Mouse (Mus musculus) heart, embryonic 13.5 days (tissue): ENCODE data around the gene RPS10-NUDT3. TPM values are rescaled to one million over a fixed set of nuclear protein-coding genes. Genes with fewer than 3 reads are reported as not detected.

Source experiments
- ATAC-seq: fragments of 200-750 bp; cut with Nextera tagmentation; 2 replicates; pipeline ENCODE4 v1.8.0; 2017; ENCODE audit warnings: moderate TSS enrichment; ENCODE audit not compliant: insufficient number of reproducible peaks, low FRiP score, low TSS enrichment; ENCODE audit errors: extremely low read depth
- H3K27ac ChIP-seq: fragments of 300-500 bp; sonication (generic); replicated peaks from 2 replicates; pipeline ENCODE4 v1.5.1; 2015; ENCODE audit warnings: moderate library complexity, mild to moderate bottlenecking, inconsistent platforms
- H3K27me3 ChIP-seq: fragments of 300-500 bp; sonication (generic); replicated peaks from 2 replicates; pipeline ENCODE4 v1.6.1; 2015; ENCODE audit warnings: mild to moderate bottlenecking, inconsistent platforms
- H3K36me3 ChIP-seq: fragments of 300-500 bp; sonication (generic); 2 replicates; pipeline ENCODE4 v1.6.1; 2015; ENCODE audit warnings: mild to moderate bottlenecking, inconsistent platforms
- H3K4me1 ChIP-seq: fragments of 300-500 bp; sonication (generic); 2 replicates; pipeline ENCODE4 v1.6.1; 2015; ENCODE audit warnings: inconsistent platforms
- H3K4me2 ChIP-seq: fragments of 300-500 bp; sonication (generic); 2 replicates; pipeline ENCODE4 v1.6.1; 2015; ENCODE audit warnings: inconsistent platforms, mild to moderate bottlenecking, moderate library complexity
- H3K4me3 ChIP-seq: fragments of 300-500 bp; sonication (generic); 2 replicates; pipeline ENCODE4 v1.5.1; 2015; ENCODE audit warnings: moderate library complexity, mild to moderate bottlenecking, inconsistent platforms
- H3K9ac ChIP-seq: fragments of 300-500 bp; sonication (generic); 2 replicates; pipeline ENCODE4 v1.6.1; 2015; ENCODE audit warnings: inconsistent platforms, mild to moderate bottlenecking, moderate library complexity
- H3K9me3 ChIP-seq: fragments of 300-500 bp; sonication (generic); 2 replicates; pipeline ENCODE4 v1.6.1; 2016; ENCODE audit warnings: inconsistent platforms
- WGBS: fragments of 180-500 bp; shearing (Covaris S2); methylation state at CpG from one replicate; pipeline ENCODE4 v1.1.7; 2015; ENCODE audit warnings: mixed read lengths; 5-methylcytosine and 5-hydroxymethylcytosine counted together
- polyA plus RNA-seq: library from polyadenylated mRNA; unstranded; fragments of >200 nt; fragmentation: Nextera tagmentation; extraction: Ambion mirVana; gene quantifications from 2 replicates; pipeline ENCODE4 v1.2.1, GENCODE M21; 2015

The RPS10-NUDT3 gene
- polyA plus RNA-seq, 1 experiment from 2014 or later: not detected

DNA sequence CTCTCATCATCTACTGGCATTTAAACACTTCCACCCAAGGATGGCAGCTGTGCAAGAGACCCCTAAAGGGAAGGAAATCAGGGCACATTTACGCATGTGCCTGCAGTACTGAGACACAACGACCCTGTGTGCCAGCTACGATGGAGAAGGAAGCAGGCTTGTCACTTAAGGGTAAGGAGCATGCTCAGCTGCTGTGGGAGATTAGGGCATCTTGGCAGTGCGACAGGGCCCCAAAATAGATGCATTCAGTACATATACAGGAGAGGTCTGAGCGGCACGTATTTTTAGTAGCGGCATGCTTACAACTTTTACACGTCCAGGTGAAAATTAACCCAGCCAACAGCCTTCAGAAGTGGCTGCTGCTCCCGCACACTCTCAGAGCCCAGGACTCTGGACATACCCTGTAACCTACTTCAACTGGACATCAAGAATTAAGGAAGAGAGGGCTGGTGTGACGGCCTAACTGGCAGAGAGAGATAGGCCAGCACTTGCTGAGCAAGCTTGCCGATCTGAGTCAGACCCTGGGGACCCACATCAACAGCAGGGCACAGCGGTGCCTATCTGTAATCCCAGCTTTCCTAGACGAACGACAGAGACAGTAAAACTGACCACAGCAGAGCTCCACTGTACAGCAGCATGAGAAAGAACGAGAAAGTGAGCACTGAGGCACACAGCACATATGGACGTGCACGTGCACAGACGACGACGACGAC, 31.3 kb downstream of the RPS10-NUDT3 start:
- peak overlapping the region; percentile 53 for H3K9ac ChIP-seq
- H3K4me3 ChIP-seq: peak overlapping the region; percentile 19; the same call in 1 of the 2 replicates
- ATAC-seq: peak; percentile 47; the same call in 1 of the 2 replicates
- H3K9me3 ChIP-seq: no peaks in the 10 kb centered on the region
- H3K4me2 ChIP-seq: peak overlapping the region; percentile 56
- 40% methylated on average over 21 of the region's 21 CpGs for WGBS
- H3K27me3 ChIP-seq: no peaks in the 10 kb centered on the region
- peaks cover 81% of the 10 kb centered on the region for H3K4me1 ChIP-seq
- H3K27ac ChIP-seq: peak overlapping the region; percentile 89
- peaks cover 12% of the 10 kb centered on the region for H3K36me3 ChIP-seq

DNA sequence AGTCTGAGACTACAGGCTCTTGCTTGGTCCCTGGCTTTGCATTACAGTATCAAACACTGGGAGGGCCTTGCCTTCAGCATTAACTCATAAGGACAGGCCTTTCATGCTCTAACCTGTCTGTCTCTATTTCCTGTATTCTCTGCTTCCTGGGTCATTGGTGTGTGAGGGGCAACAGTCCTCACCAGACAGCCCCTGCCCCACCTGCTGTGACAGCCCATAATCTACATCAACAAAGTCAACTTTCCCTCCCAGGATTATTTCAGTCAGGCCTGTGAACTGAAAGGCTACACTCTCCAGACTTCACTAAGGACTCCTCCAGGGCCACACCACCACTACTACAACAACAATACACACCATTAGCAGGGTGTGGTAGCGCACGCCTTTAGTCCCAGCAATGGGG, 32.0 kb downstream of the RPS10-NUDT3 start:
- H3K9me3 ChIP-seq: no peaks in the 10 kb centered on the region
- no peaks in the 10 kb centered on the region for H3K27me3 ChIP-seq
- H3K4me2 ChIP-seq: peak overlapping the region; percentile 56
- peak overlapping the region; percentile 53; the same call in 1 of the 2 replicates for H3K9ac ChIP-seq
- ATAC-seq: no peak
- no peak overlapping the region for H3K4me3 ChIP-seq
- H3K27ac ChIP-seq: peak overlapping the region; percentile 89
- H3K4me1 ChIP-seq: peaks cover 87% of the 10 kb centered on the region
- WGBS: 81% methylated on average over 2 of the region's 2 CpGs
- H3K36me3 ChIP-seq: peaks cover 7% of the 10 kb centered on the region; the same call in 1 of the 2 replicates

DNA sequence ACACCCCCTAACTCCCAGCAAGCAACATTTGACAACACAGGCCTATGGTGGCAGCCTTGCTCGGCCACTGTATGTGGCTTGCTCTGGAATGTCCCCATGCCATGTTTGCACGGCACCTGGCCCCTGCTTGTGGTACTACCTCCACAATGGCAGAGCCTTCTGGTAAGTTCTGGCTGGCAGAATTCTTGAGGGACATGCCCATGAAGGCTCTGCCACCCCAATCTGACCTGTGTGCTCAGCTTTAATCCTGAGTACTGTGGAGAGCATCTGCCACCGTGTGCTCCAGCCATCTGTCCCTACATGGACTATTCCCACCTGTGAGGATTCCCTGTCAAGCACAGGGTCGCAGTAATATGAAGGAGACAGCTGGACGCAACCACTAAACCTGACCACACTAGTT, 34.2 kb downstream of the RPS10-NUDT3 start:
- Histone ChIP-seq H3K36me3 (peaks cover 11% of the 10 kb centered on the region), H3K4me3 (no peak overlapping the region), H3K9ac (peak overlapping the region; percentile 20; the same call in 1 of the 2 replicates), H3K27me3 (no peaks in the 10 kb centered on the region), H3K27ac (no peak overlapping the region), H3K9me3 (no peaks in the 10 kb centered on the region), H3K4me2 (no peak overlapping the region), H3K4me1 (peaks cover 94% of the 10 kb centered on the region)
- whole genome bisulfite sequencing: 71% methylated on average over 5 of the region's 5 CpGs
- no peak for ATAC-seq

DNA sequence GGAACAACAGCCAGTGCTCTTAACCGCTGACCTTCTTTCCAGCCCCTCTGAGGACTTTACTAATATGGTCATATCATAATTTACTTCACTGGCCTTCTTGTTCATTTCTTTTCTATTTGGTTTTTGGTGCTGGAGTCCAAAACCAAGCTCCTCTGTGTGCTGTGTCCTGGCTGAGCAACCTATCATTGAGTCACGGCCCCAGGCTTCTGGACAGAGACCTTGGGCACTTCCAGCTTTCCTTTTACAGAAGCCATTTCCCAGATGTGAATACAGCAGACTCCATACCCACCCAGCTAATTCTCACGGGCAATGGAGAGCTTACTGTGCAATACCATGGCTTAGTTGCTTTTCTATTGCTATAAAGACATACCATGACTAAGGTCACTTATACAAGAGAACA, 34.7 kb downstream of the RPS10-NUDT3 start:
- WGBS: 85% methylated on average over 3 of the region's 3 CpGs
- Histone ChIP-seq H3K4me2 (no peak overlapping the region), H3K4me3 (no peak overlapping the region), H3K9me3 (no peaks in the 10 kb centered on the region), H3K27me3 (no peaks in the 10 kb centered on the region), H3K9ac (peak overlapping the region; percentile 20; the same call in 1 of the 2 replicates), H3K4me1 (peaks cover 94% of the 10 kb centered on the region), H3K36me3 (peaks cover 17% of the 10 kb centered on the region), H3K27ac (0 out of 2 replicates have a peak overlapping the region, but pooled peaks have one; percentile 8)
- no peak for ATAC-seq

DNA sequence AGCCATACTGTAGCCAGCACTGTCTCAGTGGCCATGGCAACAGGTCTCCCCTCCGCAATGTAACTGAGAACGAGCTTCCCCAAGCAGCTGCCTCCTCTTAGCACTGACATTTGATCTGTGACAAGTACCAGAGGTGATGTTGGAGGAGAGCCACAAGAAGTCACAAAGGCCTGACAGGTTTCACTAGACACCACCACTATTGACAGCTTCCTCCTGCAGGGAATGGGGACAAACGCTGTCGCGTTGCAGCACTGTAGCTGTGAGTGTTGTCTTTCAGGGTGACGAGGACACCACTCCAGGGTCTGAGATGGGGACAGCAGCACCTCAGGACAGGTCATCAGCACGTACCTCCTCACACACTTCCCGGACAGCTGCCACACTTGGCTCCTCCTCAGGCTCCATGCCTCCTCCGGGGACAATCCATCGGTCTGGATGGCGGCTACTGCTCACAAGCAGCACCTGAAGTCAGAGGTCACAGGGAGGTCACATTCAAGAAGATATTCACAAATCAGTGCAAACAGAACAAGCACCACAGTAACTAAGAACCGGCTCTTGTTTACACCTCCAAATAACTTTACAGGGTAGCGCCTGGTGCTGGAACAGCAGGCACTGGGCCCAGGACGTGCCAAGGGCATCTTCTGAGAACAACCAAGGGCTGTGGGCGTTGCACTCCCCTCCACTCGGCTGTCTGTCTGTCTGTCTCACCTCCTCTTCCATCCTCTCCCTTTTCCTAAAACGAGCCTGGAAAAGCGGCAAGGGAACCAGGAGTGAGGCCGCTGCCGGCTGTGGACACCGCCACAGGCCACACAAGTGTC, 38.4 kb downstream of the RPS10-NUDT3 start:
- Histone ChIP-seq H3K4me2 (peak overlapping the region; percentile 33), H3K27me3 (no peaks in the 10 kb centered on the region), H3K4me1 (peaks cover 82% of the 10 kb centered on the region), H3K9me3 (no peaks in the 10 kb centered on the region), H3K36me3 (peaks cover 48% of the 10 kb centered on the region), H3K4me3 (0 out of 2 replicates have a peak overlapping the region, but pooled peaks have one; percentile 3), H3K9ac (peak overlapping the region; percentile 66), H3K27ac (peak overlapping the region; percentile 92)
- WGBS: 42% methylated on average over 21 of the region's 21 CpGs
- ATAC-seq: peak; percentile 52

DNA sequence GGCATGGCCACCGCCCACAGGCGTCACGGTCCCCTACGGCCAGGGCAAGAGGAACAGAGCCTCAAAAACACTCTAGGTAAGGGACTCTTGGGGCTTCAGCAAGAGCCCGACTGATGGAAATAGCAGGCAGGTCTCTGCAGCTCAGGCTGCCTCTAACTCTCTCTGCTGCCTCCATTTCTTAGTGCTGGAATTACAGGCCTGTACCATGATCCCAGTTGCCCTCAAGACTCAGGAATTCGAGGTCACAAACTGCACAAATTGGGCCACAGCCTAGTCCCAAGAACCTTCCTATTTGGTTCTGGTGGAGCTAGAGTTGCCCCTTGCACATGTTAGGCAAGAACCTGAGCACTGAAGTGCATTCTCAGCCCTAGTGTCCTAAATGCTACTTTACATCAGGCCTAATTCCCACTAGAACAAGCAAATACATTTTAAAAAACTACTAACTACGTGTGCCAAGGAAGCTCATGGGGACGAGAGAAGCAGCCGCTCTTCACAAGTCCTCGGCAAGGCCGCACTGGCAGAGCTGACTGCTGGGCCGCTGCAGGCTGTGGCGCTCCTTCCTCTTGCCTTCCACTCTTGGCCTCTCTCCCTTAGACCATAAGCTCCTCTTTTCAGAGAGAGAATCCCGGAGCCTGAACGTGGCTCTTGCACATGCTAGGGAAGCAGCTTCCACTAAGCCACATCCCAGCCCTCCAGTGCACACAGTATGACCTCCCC, 39.2 kb downstream of the RPS10-NUDT3 start:
- H3K27ac ChIP-seq: peak overlapping the region; percentile 92
- ATAC-seq: no peak
- peaks cover 82% of the 10 kb centered on the region for H3K4me1 ChIP-seq
- peak overlapping the region; percentile 66 for H3K9ac ChIP-seq
- H3K27me3 ChIP-seq: no peaks in the 10 kb centered on the region
- H3K9me3 ChIP-seq: no peaks in the 10 kb centered on the region
- peak overlapping the region; percentile 33 for H3K4me2 ChIP-seq
- H3K36me3 ChIP-seq: peaks cover 48% of the 10 kb centered on the region
- no peak overlapping the region for H3K4me3 ChIP-seq
- WGBS: 56% methylated on average over 15 of the region's 15 CpGs

DNA sequence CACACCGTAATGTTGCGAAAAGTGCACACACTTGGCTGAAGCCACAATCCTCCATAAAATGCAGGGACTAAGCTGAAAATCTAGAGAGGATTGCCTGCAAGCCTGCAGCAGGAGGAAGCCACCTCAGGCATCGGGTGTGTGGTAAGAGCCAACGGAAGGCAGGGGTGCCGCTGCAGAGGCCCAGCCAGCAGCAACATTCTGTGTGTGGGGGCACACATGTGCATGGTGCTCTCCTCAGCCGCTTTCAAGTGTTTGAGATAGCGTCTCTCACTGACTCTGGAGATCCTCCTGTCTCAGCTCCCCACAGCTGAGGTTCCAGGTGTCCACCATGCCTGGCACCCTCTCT, 42.5 kb downstream of the RPS10-NUDT3 start:
- Histone ChIP-seq H3K27ac (peak overlapping the region; percentile 3; the same call in 1 of the 2 replicates), H3K9ac (no peak overlapping the region), H3K27me3 (no peaks in the 10 kb centered on the region), H3K4me2 (no peak overlapping the region), H3K4me1 (peaks cover 88% of the 10 kb centered on the region), H3K36me3 (peaks cover 55% of the 10 kb centered on the region), H3K4me3 (no peak overlapping the region), H3K9me3 (no peaks in the 10 kb centered on the region)
- WGBS: 94% methylated on average over 7 of the region's 7 CpGs
- ATAC-seq: no peak

DNA sequence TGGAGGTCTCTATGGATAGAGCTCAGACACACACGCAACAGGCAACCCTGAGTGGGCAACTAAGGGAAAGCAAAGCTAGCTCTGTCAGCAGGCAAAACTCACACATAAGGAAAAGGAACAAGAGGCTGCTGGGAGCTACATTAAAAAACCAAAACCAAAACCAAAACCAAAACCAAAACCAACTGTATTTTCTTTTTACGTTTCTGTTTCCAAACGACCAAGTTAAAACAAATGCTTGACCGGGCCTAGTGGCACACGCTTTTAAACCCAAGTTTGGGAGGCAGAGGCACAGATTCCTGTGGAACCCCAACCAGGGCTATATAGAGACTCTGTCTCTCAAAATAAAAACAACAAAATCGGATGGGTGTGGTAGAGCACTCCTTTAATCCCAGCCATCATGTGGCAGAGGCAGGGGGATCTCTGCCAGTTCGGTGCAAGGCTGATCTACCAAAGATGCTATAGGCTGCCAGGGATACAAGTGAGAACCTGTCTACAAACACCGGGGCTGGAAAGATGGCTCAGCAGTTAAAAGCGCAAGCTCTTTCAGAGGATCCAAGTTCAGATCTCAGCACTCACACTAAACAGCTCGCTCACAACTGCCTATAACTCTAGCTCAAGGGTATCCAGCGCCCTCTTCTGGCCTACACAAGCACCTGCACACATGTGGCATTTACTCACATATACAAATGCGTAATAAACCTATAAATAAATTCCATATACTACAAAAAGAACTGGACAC, 43.0 kb downstream of the RPS10-NUDT3 start:
- ATAC-seq: no peak
- Histone ChIP-seq H3K4me3 (no peak overlapping the region), H3K4me1 (peaks cover 88% of the 10 kb centered on the region), H3K4me2 (no peak overlapping the region), H3K36me3 (peaks cover 55% of the 10 kb centered on the region), H3K9ac (0 out of 2 replicates have a peak overlapping the region, but pooled peaks have one; percentile 9), H3K27ac (peak overlapping the region; percentile 53), H3K27me3 (no peaks in the 10 kb centered on the region), H3K9me3 (no peaks in the 10 kb centered on the region)
- 89% methylated on average over 12 of the region's 12 CpGs for WGBS

DNA sequence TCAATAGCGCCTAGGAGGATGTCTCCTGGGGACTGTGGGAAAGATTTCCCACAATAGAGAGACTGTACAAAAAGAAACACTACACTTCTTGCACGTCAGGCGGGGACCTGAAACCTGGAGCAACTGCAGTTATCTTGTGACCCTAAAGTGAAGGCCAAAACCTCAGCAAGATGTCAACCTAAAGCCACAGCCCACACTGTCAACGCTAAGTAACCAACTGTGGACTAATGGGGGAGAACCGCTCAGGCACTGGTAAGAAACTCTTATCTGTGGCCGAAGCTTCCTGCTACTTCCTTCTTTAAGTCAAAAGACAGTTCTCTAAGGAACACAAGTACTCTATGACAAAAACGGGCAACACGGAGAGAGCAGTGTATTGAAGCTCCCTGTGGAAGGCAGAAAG, 46.8 kb downstream of the RPS10-NUDT3 start:
- Histone ChIP-seq H3K9ac (peak overlapping the region; percentile 69), H3K4me1 (peaks cover 76% of the 10 kb centered on the region), H3K27ac (peak overlapping the region; percentile 94; the same call in 1 of the 2 replicates), H3K36me3 (peaks cover 47% of the 10 kb centered on the region), H3K4me3 (no peak overlapping the region), H3K27me3 (no peaks in the 10 kb centered on the region), H3K9me3 (no peaks in the 10 kb centered on the region), H3K4me2 (0 out of 2 replicates have a peak overlapping the region, but pooled peaks have one; percentile 51)
- WGBS: 55% methylated on average over 8 of the region's 8 CpGs
- no peak for ATAC-seq

DNA sequence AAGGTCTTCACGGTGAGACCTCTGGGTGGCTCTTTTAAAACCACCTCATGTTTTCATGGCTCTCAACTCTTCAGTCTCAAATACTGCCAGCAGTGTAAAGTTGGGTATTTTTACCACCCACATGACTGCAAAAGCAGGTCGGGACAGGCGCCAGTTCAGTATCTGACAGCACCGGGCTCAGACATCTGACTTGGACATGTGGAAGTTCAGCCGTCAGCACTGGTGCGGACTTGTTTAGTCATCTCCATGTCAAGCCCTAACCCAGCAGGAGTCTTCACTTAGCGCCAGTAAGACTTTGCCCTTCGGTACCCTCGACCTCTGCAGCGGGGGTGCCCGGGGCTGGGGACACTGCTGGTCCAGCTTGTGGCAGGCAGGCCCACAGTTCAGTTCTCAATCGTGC, 47.8 kb downstream of the RPS10-NUDT3 start:
- 44% methylated on average over 12 of the region's 12 CpGs for WGBS
- ATAC-seq: peak; percentile 45; the same call in 1 of the 2 replicates
- 0 out of 2 replicates have a peak overlapping the region, but pooled peaks have one; percentile 8 for H3K4me3 ChIP-seq
- no peaks in the 10 kb centered on the region for H3K27me3 ChIP-seq
- H3K4me2 ChIP-seq: peak overlapping the region; percentile 51
- no peaks in the 10 kb centered on the region for H3K9me3 ChIP-seq
- peak overlapping the region; percentile 69 for H3K9ac ChIP-seq
- peaks cover 47% of the 10 kb centered on the region for H3K36me3 ChIP-seq
- H3K4me1 ChIP-seq: peaks cover 72% of the 10 kb centered on the region
- H3K27ac ChIP-seq: peak overlapping the region; percentile 94
